ENCODE assay signal across 8 mouse cellular contexts in genomic region chr19:53312951-53313683, GRCm38 (mm10). TPM values are rescaled to one million over a fixed set of nuclear protein-coding genes. Genes with fewer than 3 reads are reported as not detected.
DNase-seq lines count a peak whose midpoint lies in the region; ATAC-seq and TF ChIP-seq lines count a peak whose summit lies in the region.

No protein-coding gene starts in this region.

- peak overlapping the region; percentile 89 for H3K4me2 ChIP-seq in limb, embryonic 12.5 days
- H3K4me2 ChIP-seq in midbrain, embryonic 15.5 days = peak overlapping the region; percentile 77

- no peak for ATAC-seq in limb, embryonic 12.5 days (ENCODE audit: insufficient number of reproducible peaks, insufficient read depth, low FRiP score, low TSS enrichment, low read depth)
- peak; percentile 16 for ATAC-seq in midbrain, embryonic 15.5 days (replicated peaks)

- peak overlapping the region; percentile 94 for H3K9ac ChIP-seq in limb, embryonic 12.5 days (replicated peaks)
- peak overlapping the region; percentile 85 for H3K9ac ChIP-seq in midbrain, embryonic 15.5 days

- peaks cover 37% of the 10 kb centered on the region for H3K4me1 ChIP-seq in embryonic facial prominence, embryonic 10.5 days
- peaks cover 36% of the 10 kb centered on the region for H3K4me1 ChIP-seq in limb, embryonic 12.5 days (replicated peaks)
- peaks cover 16% of the 10 kb centered on the region for H3K4me1 ChIP-seq in midbrain, embryonic 15.5 days
- no peaks in the 10 kb centered on the region; the same call in 1 of the 2 replicates for H3K4me1 ChIP-seq in spleen, adult 2 months (ENCODE audit: control insufficient read depth, insufficient read depth, insufficient read length)

- H3K9me3 ChIP-seq in embryonic facial prominence, embryonic 10.5 days = no peaks in the 10 kb centered on the region
- no peaks in the 10 kb centered on the region for H3K9me3 ChIP-seq in limb, embryonic 12.5 days
- H3K9me3 ChIP-seq in midbrain, embryonic 15.5 days = no peaks in the 10 kb centered on the region

- peak overlapping the region; percentile 89 for H3K4me3 ChIP-seq in embryonic facial prominence, embryonic 10.5 days
- H3K4me3 ChIP-seq in limb, embryonic 12.5 days (replicated peaks) = peak overlapping the region; percentile 92
- H3K4me3 ChIP-seq in midbrain, embryonic 15.5 days = peak overlapping the region; percentile 96
- H3K4me3 ChIP-seq in spleen, adult 2 months (ENCODE audit: extremely low read depth, insufficient read depth, insufficient read length) = peak overlapping the region; percentile 91

- H3K27me3 ChIP-seq in embryonic facial prominence, embryonic 10.5 days (replicated peaks; ENCODE audit: low read depth, poor library complexity, severe bottlenecking) = no peaks in the 10 kb centered on the region
- no peaks in the 10 kb centered on the region for H3K27me3 ChIP-seq in limb, embryonic 12.5 days
- no peaks in the 10 kb centered on the region for H3K27me3 ChIP-seq in midbrain, embryonic 15.5 days (replicated peaks)
- H3K27me3 ChIP-seq in spleen, adult 2 months (ENCODE audit: control insufficient read depth, insufficient read depth, low read length) = no peaks in the 10 kb centered on the region

- under 1% methylated on average over 63 of the region's 63 CpGs for WGBS in embryonic facial prominence, embryonic 10.5 days
- WGBS in limb, embryonic 12.5 days = under 1% methylated on average over 62 of the region's 63 CpGs
- under 1% methylated on average over 63 of the region's 63 CpGs for WGBS in midbrain, embryonic 15.5 days
- WGBS in spleen, adult 2 months = under 1% methylated on average over 61 of the region's 63 CpGs

- H3K36me3 ChIP-seq in embryonic facial prominence, embryonic 10.5 days (replicated peaks) = no peaks in the 10 kb centered on the region
- H3K36me3 ChIP-seq in limb, embryonic 12.5 days = 0 out of 2 replicates have a peak, but pooled peaks cover 3% of the 10 kb centered on the region
- H3K36me3 ChIP-seq in midbrain, embryonic 15.5 days (replicated peaks) = no peaks in the 10 kb centered on the region
- H3K36me3 ChIP-seq in spleen, adult 2 months (ENCODE audit: control insufficient read depth, insufficient read depth, low read length) = no peaks in the 10 kb centered on the region

- H3K27ac ChIP-seq in embryonic facial prominence, embryonic 10.5 days (replicated peaks) = peak overlapping the region; percentile 93
- H3K27ac ChIP-seq in limb, embryonic 12.5 days = peak overlapping the region; percentile 98
- peak overlapping the region; percentile 95 for H3K27ac ChIP-seq in midbrain, embryonic 15.5 days
- peak overlapping the region; percentile 62 for H3K27ac ChIP-seq in spleen, adult 2 months (ENCODE audit: insufficient read depth, low read length)

- TF ChIP-seq POLR2A in spleen, adult 2 months (IDR thresholded peaks at IDR 0.05; ENCODE audit: low read depth, low read length) = no peak

- peak; percentile 75 for DNase-seq in layer of hippocampus, adult 11-12 months (ENCODE audit: low spot score)
- no peak for DNase-seq in layer of hippocampus, adult 9-10 months (ENCODE audit: low spot score)
- DNase-seq in embryonic facial prominence, embryonic 10.5 days (ENCODE audit: low spot score) = peak; percentile 80
- peak; percentile 98 for DNase-seq in heart, adult 11 months
- DNase-seq in kidney, adult 11 months = peak; percentile 63
- peak; percentile 34 to 49 for DNase-seq in spleen, adult 2 months (ENCODE audit: low read depth in 1 of 2, low spot score in 2 of 2)

- no peak for TF ChIP-seq CTCF in spleen, adult 2 months (IDR thresholded peaks at IDR 0.05; ENCODE audit: extremely low read depth, insufficient read depth, insufficient read length, insufficient replicate concordance)

RNA-seq across cellular contexts. Expression of gene Mxi1, which starts 2.8 kb away (rescaled TPM):
- 29.2 and 33.0 TPM in 2 replicates for polyA plus RNA-seq in embryonic facial prominence, embryonic 10.5 days (2016; fragmentation: Nextera tagmentation; extraction: Ambion mirVana)
- 45.5 and 46.6 TPM in 2 replicates for polyA plus RNA-seq in limb, embryonic 12.5 days (2016; fragmentation: Nextera tagmentation; extraction: Ambion mirVana)
- 49.6 and 53.3 TPM in 2 replicates for polyA plus RNA-seq in midbrain, embryonic 15.5 days (2015; fragmentation: Nextera tagmentation; extraction: Ambion mirVana)
- polyA plus RNA-seq in spleen, adult 2 months (2012; rRNA removed) = 10.9 and 12.7 TPM in 2 replicates

RNA-seq across cellular contexts. Expression of gene Gm10197, which starts 58.4 kb away (rescaled TPM):
- 2.0 and 3.6 TPM in 2 replicates for polyA plus RNA-seq in embryonic facial prominence, embryonic 10.5 days (2016; fragmentation: Nextera tagmentation; extraction: Ambion mirVana)
- polyA plus RNA-seq in limb, embryonic 12.5 days (2016; fragmentation: Nextera tagmentation; extraction: Ambion mirVana) = not detected in 2 replicates
- polyA plus RNA-seq in midbrain, embryonic 15.5 days (2015; fragmentation: Nextera tagmentation; extraction: Ambion mirVana) = 7.7 TPM in 1 of 2 replicates, not detected in the other
- not detected in 2 replicates for polyA plus RNA-seq in spleen, adult 2 months (2012; rRNA removed)
